Mouse (Mus musculus): ENCODE results near the gene Plcxd2.

The Plcxd2 gene

DNA sequence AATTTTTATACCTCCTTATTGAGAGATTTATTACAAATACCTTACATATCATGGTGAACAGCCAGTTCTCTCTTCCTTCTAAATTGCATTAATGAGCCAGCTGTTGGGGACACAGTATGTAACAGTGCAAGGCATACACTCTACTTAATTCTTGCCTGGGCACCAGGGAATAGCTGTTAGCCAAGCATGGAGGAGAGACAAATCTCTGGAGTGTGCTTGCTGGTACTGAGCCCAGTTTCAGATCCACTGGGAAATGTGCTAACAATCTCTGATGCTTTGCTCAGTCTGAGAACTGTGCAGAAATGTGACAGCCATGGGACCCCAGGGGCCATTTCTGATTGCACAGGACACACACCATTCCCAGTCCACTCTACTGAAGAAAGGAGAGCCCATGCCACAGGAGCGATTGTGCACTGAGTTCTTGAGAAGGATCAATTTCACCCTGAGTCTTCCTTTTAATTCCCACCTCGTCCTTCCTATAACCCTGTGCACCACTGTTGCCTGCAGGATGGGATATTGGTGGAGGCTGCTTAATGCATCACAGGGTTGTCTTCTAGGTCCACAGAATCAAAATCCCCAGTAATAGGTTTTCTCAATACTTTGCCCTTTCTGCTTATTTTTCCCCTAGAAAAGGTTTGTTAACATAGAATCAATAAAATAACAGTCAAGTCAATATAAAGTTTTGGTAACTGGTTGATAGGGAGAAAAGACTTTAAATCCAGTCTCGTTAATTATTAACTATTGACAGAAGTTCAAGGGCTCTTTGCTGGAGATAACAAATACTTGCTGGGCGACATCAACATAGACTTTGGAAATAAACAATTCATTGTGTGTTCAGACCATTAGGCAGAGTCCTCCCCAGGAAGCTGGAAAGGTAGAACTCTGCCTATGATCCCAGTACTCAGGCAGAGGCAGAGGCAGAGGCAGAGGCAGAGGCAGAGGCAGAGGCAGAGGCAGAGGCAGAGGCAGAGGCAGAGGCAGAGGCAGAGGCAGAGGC lies 25.1 kb downstream of the Plcxd2 start:
- DNase-seq: no peak

DNA sequence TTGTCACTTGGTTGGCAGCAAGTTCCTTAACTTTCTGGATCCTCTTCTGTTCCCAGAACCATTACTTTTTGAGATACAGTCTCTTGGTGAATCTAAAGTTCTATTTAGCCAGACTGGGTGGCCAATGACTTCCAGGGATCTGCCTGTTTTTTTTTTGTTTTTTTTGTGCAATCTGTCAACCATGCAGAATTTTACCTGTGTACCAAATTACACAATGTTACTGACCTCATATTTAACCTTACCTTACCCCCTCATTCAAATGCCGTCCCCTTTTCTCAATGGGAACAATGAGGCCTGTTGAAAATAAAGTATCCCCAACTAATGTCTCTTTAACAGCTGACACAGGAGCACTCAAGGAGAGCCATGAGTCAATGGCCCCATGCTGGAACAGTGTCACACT lies 33.8 kb downstream of the Plcxd2 start:
- DNase-seq: no peak

DNA sequence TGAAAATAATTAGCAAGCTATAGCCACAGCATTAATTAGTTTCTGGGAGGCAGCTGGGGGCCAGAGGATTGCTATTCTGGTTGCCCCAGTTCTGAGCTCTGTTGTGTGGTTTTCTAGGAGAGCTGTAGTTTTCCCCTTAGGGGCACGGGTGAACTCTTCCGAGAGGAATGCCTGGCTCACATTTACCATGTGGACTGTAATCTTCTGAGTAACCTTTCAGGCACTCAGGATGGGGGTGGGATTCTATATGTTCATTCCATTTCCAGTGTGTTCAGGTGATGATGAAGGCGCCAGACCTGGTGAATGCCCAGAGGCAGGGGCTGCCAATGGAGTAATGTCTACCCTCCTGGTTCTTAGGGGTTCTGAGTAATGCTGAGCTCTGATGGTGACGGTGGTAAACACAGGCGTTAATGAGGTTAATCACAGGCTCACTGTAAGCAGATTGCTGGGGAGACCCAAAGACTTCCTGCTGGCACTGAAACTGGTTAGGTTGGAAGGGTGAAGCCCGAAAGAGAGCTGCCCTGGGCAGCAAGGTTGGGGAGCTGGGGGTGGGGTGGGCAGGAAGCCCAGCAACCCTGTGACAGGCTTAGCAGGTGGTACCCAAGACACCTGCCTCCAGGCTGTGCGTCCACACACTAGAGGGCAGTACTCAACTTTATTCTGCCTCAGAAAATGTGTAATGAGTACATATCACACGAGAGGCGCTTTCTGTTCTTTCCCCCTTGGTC lies 35.9 kb downstream of the Plcxd2 start:
- peak in 1 of 2 experiments; percentile 46 for DNase-seq

DNA sequence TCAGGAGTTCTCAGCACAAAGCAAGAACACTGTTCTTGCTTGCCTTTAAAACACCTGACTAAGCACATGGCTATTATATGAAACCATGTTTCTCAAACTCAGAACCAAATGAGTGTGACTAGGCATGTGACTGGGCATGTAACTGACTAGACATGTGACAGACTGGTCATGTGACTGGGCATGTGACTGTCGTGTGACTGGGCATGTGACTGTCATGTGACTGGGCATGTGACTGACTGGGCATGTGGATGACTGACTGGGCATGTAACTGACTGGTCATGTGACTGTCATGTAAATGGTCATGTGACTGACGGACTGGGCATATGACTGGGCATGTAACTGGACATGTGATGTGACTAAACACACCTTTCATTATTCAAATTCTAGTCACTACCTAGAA lies 39.8 kb downstream of the Plcxd2 start:
- DNase-seq: no peak

DNA sequence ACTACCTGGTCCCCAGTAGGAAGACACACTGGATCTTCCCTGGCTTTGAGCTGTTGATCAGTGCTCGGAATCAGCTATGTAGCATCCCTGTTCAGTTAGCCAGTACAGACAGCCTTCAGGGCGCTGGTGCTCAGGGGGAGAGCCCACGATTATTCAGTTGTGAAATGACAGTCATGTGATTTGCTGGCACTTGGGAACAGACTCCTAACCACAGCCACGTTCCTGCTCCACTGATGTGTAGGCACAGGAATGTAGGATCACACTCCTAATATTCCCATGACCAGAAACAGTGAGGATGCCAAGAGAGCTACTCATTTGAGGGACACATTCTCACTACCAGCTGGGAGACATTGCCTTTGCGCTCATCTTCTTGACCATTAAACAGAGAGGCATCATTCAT lies 41.3 kb downstream of the Plcxd2 start:
- DNase-seq: no peak

DNA sequence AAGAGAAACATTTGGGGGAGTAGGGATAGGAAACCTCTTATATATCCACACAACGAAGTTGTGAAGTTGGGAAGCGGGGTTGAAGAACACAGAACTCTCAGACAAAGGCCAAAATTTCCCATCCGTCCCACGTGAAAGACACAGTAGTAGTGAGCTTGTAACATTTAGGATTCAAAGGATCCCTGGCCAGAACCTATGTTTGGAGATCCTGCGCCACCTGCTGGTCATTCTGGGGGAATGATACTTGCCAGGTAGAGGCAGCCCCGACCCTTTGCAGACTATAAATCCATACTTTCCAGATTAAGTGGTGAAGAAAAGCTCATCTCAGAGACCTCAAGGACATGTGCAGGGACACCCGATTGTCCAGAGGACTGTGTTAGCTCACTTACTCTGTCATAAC lies 42.5 kb downstream of the Plcxd2 start:
- DNase-seq: peak; percentile 86 to 88

DNA sequence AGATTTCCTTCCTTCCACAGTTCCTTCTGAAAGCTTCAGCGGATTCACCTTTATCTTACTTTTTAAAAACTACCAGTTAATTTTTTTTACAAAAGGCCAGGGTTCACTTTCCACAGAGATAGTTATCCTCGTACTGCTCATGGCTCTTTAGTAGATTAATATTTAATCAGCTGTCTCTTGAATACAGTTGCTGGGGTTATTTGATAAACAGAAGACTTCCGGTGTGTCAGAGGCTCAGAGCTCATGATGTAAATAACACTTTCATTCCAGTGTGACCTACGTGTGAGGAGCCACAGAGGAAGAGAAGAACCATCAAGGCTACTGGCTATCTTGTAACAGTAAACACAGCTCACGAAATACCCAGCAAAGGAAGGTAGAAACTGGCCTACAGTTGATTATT lies 43.4 kb downstream of the Plcxd2 start:
- no peak for DNase-seq

DNA sequence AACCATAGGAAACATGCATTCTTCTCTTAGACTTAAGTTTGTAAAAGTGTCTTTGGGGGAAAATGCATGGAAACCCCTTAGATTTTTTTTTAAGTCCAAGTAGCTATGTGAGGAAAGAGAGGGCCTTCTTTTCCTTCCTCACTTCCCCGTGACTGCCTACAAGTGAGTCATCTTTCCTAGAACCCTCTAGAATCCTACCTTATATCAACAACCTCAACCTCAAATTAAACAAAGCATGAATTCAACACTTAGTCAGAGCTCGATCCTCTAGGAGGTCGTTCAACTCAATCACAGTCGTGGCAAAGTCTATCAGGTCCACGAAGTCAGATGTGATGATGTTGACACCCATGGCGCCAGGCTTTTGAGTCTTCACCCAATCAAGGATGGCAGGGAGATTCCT lies 45.2 kb downstream of the Plcxd2 start:
- DNase-seq: no peak

DNA sequence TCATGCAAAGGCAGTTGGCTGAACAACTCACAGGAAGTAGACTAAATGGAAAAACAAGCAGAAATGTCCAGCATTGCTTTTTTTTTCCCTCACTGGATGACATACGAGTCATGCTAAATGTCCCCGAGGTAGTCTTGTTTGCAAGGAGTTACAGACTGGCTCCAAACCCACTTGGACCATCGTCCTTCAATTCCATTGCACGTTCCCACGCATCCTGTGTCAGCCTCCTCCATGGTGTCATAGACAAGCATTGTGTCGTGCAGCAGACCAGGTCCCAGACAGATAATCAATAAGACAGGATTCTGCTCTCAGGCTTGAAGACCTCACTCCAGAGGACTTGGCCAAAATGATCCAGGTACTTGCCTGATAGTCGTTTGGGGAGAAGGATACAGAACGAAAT lies 46.2 kb downstream of the Plcxd2 start:
- DNase-seq: no peak

DNA sequence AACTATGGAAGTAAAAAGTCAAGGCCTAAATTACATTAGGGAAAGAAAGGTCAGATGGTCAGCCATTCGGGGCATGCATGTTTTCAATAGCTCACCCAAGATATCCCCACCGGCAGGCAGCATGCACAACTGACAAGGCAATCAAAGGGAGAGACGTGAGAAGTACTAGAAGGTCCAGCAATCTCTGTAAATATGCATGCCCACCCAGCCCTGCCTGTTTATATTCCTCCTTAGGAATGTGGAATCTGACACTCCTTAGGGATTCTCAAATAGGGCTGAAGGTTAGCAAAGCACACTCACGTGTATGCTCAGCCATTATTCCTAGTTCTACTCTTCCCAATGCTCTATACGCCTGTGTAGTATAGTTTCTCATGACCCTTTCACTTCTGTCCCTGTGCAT lies 46.9 kb downstream of the Plcxd2 start:
- DNase-seq: peak in 1 of 2 experiments; percentile 20

DNA sequence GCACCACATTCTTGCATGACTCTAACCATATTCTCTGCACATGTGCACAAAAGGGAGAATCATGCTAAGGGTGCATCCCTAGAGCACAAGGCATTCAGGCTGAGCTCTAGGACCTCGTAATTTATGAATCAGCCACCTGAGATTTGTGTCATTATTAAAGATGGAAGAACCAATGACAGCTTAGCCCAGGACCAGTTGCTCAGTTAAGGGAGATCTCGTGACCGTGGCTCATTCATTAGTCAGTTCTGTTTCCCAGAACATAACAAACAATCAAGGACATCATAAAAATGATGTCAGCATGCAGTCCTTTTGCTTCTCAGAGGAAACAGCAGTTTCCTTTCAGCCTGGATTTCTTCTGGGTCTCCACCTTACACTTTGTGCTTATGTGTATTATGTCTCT lies 49.0 kb downstream of the Plcxd2 start:
- no peak for DNase-seq

DNA sequence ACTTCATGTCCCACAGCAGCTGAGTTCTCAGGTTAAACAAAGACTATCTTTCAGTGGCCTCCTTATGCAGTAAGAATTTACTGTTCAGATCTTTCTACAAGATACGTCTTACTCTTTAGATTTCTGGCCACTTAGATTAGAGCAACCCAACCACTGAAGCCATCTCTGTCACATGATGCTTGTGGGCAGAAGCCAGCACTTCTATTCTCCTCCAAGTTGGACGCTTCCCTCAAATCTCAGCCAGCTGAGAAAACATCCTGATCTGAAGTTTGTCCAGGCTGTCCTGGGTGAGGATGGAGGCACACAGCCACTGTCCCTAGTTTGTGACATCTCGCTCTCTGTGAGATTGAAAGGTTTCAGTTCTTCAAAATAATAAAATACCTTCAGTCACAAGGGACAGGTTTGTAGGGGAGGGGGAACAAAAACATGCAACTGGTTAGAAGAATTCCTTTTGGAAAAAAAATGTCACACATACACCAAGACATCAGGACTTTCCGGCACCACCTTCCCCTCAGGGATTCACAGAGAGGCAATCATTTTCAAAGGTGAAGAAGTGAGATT lies 53.5 kb downstream of the Plcxd2 start:
- DNase-seq: no peak

DNA sequence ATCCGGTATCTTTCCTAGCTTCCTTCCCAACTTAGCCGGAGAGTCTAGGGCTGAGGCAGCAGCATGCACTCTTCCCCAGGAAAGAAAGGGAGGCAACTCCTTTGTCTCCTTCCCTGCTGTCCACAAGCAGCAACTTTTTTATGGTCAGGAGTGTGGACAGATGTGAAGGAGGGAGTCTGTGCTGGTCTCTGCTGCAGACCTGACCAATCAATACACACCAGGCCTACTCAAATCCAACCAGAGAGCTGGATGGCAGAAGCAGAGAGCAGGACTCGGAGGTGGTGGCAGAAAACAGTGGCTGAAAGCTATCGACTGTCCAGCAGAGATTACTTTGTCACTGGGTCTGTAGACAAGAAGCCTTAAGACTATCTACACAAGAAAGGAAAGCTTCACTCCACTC lies 56.6 kb downstream of the Plcxd2 start, which contains the start of gene Phldb2:
Phldb2 (minus strand) TSS at position 205 of the 400 bp plus-strand sequence.
- DNase-seq: no peak

DNA sequence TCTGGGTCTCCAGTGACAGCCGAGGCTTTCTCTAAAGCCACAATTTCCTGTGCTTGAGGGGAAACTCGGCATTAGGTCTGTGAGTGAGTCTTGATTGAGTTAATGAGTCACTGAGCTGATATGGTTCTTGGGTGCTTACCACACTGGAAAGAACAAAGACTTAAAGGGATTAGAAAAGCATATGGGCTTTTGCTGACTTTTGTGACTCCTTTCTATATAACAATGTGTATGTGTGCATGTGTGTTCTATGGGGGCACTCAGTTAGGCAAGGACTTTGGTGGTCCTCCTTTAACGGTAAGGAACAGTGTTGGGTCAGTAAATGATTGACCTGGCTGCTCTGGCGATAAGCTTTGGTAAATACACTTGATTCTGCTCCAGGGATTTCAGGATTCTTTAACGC lies 57.5 kb downstream of the Plcxd2 start:
- DNase-seq: peak in 1 of 2 experiments; percentile 50

DNA sequence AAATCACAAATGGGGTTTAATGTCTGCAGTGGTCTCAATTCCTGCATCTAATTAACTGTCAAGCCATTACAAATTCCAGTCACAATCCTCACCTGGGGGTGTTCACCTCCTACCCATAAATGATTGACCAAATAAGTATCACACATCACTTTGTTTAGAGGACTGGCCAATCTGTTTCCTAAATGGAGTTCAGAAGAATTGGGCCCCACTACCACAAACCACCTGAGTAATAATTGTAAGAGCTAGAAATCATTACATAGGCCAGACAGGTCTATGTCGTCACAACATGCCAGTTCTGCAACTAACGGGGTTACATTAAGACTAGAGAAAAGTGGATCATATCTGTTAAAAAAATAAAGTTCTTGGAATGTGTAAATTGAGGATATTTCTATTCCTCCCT lies 58.0 kb downstream of the Plcxd2 start:
- DNase-seq: no peak

DNA sequence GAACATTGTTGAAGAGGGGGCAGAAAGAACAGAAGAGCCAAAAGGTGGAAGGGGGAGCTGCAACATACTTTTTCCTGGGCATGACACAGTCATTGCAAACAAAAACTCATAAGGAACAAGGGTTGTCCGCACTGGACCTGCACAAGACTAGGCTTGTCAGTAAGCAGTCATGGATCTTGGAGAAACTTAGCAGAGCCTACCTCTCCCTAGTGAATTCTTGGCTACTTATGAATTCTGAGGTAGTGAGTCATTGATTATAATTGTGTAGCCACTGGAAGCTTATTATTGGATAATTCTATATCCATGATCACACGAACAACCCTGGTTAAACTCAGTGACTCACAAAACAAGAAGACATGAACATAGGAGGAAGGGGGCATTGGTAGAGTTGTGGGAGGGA lies 63.7 kb downstream of the Plcxd2 start:
- DNase-seq: no peak

DNA sequence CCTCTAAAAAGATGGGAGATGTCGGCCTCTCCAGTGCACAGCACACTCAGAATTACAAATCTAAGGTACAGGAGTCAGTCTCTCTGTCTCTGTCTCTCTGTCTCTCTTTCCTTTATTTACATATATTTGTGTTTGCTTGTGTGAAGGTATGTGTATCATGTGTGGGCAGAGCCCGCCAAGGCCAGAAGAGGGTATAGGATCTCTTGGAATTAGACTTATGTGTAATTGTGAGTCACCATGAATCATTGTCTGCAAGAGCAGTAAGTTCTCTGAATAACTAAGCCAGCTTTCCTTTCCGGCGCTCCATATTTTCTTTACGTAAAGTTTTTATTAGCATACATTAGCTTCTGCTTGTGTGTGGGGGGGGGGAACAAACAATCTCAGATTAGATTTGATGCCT lies 64.4 kb downstream of the Plcxd2 start:
- DNase-seq: no peak

DNA sequence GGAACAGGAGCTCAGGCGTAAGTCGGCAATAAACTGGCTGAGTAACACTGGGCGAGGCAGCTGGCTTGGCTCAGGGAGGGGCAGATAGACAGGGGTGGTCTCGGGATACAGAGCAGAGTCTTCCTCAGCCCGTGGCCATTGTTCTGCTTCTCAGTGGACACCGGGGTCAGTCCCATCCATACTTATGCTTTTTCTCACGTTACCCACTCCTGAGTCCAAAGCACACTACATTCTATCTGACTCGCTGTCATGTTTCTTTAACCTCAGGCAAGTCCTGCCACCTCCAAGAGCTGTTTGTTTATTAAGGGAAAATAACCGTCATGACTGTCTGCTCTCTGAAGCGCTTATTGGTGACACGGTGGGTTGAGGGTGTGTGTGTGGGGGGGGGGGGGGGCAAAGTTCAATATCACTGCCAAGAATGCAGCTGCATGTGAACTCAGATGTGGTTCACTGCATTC lies 64.8 kb downstream of the Plcxd2 start:
- DNase-seq: peak; percentile 40 to 51

DNA sequence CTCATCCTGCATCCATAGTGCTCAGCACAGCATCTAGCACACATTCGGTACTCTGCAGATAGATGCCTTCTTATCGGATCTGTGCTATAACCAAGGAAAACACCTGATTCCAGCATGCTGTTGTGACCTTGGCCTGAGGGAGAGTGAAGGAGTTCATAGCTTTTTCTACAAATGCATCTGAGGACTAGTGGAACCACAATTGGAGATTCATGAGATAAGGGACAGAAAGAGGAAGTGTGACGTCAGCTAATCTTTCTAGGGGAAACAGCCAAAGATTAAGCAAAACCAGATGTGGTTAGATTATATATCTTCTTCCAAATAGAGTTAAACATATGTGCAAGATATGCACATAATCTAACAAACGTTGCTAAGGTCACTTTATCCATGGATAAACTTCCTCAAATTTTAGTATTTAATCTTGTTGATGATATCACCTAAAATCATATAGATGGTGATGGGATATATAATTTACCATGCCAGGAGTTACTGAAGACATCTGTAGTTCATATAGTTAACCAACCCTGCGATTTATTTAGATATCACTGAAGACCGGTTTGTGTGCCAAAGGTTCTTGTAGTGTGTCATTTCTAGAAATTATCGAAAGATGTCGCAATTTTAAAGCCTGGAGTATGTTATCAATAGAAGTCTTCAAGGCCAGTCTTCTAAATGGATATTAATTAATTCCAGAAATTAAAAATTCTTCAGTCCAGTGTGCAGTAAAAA lies 67.7 kb downstream of the Plcxd2 start:
- DNase-seq: no peak

DNA sequence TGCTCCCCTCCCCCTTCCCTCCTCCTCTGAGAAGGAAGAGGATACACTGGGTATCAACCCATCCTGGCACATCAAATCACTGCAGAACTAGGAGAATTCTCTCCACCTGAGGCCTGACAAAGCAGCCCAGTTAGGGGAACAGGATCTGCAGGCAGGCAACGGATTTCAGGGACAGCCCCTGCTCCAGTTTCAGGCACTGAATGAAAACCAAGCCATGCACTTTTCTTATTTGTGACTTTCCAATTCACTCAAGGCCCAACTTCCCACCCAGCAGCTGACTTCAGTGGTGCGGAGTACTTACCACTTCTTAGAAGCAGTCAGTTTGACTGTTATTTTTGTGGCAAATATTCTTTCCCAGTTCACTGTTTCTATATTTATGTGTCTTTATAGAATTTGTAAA lies 69.3 kb downstream of the Plcxd2 start:
- DNase-seq: no peak

DNA sequence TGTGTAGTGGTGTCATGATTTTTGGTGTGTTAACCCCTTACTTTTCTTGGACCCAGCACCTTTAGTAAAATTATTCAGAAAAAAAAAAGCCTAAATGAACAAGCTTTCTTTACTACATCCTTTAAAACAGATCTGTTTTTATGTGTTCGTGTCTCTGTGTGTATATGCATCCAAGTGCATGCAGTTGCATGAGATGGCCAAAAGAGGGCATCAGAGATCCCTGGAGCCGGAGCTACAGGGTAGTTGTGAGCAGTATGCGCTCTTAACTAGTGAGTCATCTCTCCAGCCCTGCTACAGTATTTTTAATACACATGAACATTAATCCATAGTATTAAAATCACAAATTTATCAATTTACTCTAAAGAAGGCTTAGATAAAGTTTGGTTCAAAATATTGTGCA lies 70.6 kb downstream of the Plcxd2 start:
- no peak for DNase-seq

DNA sequence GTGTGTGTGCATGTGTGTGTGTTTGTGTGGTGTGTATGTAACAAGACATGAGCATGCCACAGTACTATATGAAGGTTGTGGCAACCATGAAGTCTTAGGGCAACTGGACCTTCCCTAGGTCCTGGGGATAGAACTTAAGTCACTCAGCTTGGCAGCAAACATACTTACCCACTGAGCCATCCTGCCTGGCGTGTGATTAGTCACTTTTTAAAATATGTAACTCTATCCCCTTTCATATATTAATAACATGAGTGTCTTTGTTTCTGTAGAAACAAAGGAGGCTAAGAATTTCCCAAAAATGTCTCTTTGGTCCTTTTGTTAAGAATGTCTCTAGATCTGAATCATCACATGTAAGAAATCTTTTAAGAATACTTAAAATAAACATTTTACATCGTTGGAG lies 72.6 kb downstream of the Plcxd2 start:
- DNase-seq: no peak

DNA sequence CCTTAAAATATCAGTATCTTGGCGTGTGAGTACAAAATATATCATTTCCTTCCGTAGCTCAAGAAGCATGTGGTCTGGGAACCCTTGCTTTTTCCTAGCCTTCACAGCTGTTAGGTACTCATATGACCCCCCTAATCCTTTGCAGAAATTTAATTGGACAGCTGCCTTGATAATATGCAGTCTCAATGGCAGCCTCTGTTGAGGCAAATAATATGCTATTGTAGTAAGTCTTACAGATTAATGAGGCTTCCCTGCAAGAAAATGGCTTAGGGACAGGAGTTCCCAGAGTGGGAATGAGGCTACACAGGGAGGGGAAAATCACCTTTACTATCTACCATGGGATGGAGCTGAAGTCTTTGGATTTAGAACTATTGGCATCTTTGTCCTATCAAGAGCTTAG lies 73.5 kb downstream of the Plcxd2 start:
- no peak for DNase-seq
